Mouse (Mus musculus): ENCODE results near the gene Aar2. TPM values are rescaled to one million over a fixed set of nuclear protein-coding genes. Genes with fewer than 3 reads are reported as not detected.

Gene Aar2
- total RNA-seq, 1 experiment, result 23.0 TPM

DNA sequence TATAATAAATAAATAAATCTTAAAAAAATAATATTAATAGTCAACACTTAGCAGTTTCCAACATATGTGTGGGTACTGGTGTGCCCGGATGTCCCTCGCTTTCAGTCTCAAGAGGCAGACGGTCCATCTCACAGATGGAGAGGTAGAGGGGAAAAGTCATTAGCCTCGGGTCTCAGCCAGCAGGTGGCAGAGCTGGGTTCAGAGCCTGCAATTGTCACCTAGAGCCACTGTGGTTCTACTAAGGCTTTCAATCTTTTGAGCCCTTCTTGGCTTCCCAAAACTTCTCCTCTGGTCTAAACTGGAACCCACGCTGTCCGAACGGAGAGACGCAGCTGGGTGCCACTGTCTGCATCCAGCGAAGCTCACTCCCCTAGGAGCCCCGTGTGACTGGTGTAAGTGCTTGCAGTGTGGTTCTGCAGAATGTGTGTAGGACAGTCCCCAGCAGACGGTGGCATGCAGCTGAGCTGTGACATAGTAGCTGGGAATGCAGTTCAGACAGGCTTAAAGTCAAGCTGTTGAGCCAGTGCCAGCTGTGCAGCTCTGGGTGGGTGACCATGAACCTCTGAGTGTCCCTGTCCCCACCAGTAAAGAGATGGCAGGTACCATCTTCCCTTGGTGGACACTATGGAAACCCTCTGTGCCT is 36.9 kb downstream of the Aar2 start:
- peak; percentile 13 for DNase-seq (ENCODE audit: low read depth, low spot score)
- no peak overlapping the region for H3K27ac ChIP-seq (ENCODE audit: insufficient read depth, low read depth, low read length, poor library complexity, severe bottlenecking)
- in situ Hi-C loops (cut with MboI; ENCODE audit: low sequenced_read_pairs in 2 of 2, unreplicated experiment in 2 of 2), result no loop called here

GRCm38 (mm10) chr2:156584797-156585471 is 37.5 kb downstream of the Aar2 start:
- no peak for TF ChIP-seq CHD2 (IDR thresholded peaks at IDR 0.05; ENCODE audit: low read depth, low read length)
- Histone ChIP-seq H3K27ac (ENCODE audit: insufficient read depth, low read depth, low read length, poor library complexity, severe bottlenecking) (no peak overlapping the region), H3K9ac (ENCODE audit: insufficient read depth, low read depth, low read length, poor library complexity, severe bottlenecking) (no peak overlapping the region), H3K36me3 (ENCODE audit: control insufficient read depth, insufficient read depth, low read length, poor library complexity, severe bottlenecking) (no peaks in the 10 kb centered on the region), H3K4me1 (ENCODE audit: control insufficient read depth in 2 of 2, insufficient read depth in 2 of 2, low read length in 2 of 2, poor library complexity in 1 of 2) (peaks cover 0 to 2% of the 10 kb centered on the region in 2 experiments; a peak in 1 of 4 replicates), H3K4me3 (ENCODE audit: insufficient read depth in 1 of 2, low read depth in 1 of 2, low read length in 2 of 2, poor library complexity in 1 of 2, severe bottlenecking in 1 of 2) (no peak overlapping the region), H3K9me3 (ENCODE audit: control insufficient read depth, insufficient read depth, low read depth, low read length) (no peaks in the 10 kb centered on the region)
- DNase-seq (ENCODE audit: low read depth, low spot score), result no peak
- in situ Hi-C loops (cut with MboI; ENCODE audit: low sequenced_read_pairs in 2 of 2, unreplicated experiment in 2 of 2), result no loop called here

More for the DNA sequence above, 36.9 kb downstream of the Aar2 start:
- H3K4me1 ChIP-seq (ENCODE audit: control insufficient read depth in 2 of 2, insufficient read depth in 2 of 2, low read length in 2 of 2, poor library complexity in 1 of 2), result peaks cover 0 to 2% of the 10 kb centered on the region in 2 experiments; a peak in 1 of 4 replicates
- H3K4me3 ChIP-seq (ENCODE audit: insufficient read depth in 1 of 2, low read depth in 1 of 2, low read length in 2 of 2, poor library complexity in 1 of 2, severe bottlenecking in 1 of 2), result no peak overlapping the region
- H3K9me3 ChIP-seq (ENCODE audit: control insufficient read depth, insufficient read depth, low read depth, low read length), result no peaks in the 10 kb centered on the region
- no peaks in the 10 kb centered on the region for H3K36me3 ChIP-seq (ENCODE audit: control insufficient read depth, insufficient read depth, low read length, poor library complexity, severe bottlenecking)
- peak; percentile 30; the same call in 1 of the 2 replicates for TF ChIP-seq ZC3H11A (IDR thresholded peaks at IDR 0.05; ENCODE audit: borderline replicate concordance, low read depth, low read length)
- no peak for TF ChIP-seq ZNF384 (IDR thresholded peaks at IDR 0.05; ENCODE audit: low read depth, low read length)
- no peak overlapping the region for H3K9ac ChIP-seq (ENCODE audit: insufficient read depth, low read depth, low read length, poor library complexity, severe bottlenecking)

- in situ Hi-C loops (cut with MboI; ENCODE audit: low sequenced_read_pairs in 2 of 2, unreplicated experiment in 2 of 2), result no loop called here
- H3K4me1 ChIP-seq (ENCODE audit: control insufficient read depth in 2 of 2, insufficient read depth in 2 of 2, low read length in 2 of 2, poor library complexity in 1 of 2), result peaks cover 0 to 2% of the 10 kb centered on the region in 2 experiments; a peak in 1 of 4 replicates
Observed at GRCm38 (mm10) chr2:156589481-156589880, 42.1 kb downstream of the Aar2 start.

GRCm38 (mm10) chr2:156594987-156595490 is 47.7 kb downstream of the Aar2 start:
- no peak for DNase-seq (ENCODE audit: low read depth, low spot score)
- in situ Hi-C loops (cut with MboI; ENCODE audit: low sequenced_read_pairs in 2 of 2, unreplicated experiment in 2 of 2), result no loop called here
- Histone ChIP-seq H3K36me3 (ENCODE audit: control insufficient read depth, insufficient read depth, low read length, poor library complexity, severe bottlenecking) (no peaks in the 10 kb centered on the region), H3K9me3 (ENCODE audit: control insufficient read depth, insufficient read depth, low read depth, low read length) (no peaks in the 10 kb centered on the region), H3K9ac (ENCODE audit: insufficient read depth, low read depth, low read length, poor library complexity, severe bottlenecking) (no peak overlapping the region), H3K4me3 (ENCODE audit: insufficient read depth in 1 of 2, low read depth in 1 of 2, low read length in 2 of 2, poor library complexity in 1 of 2, severe bottlenecking in 1 of 2) (no peak overlapping the region), H3K27ac (ENCODE audit: insufficient read depth, low read depth, low read length, poor library complexity, severe bottlenecking) (no peak overlapping the region), H3K4me1 (ENCODE audit: control insufficient read depth in 2 of 2, insufficient read depth in 2 of 2, low read length in 2 of 2, poor library complexity in 1 of 2) (no peaks in the 10 kb centered on the region)
- TF ChIP-seq ZC3H11A (IDR thresholded peaks at IDR 0.05; ENCODE audit: borderline replicate concordance, low read depth, low read length) (no peak), ZNF384 (IDR thresholded peaks at IDR 0.05; ENCODE audit: low read depth, low read length) (no peak), CHD2 (IDR thresholded peaks at IDR 0.05; ENCODE audit: low read depth, low read length) (no peak), HCFC1 (IDR thresholded peaks at IDR 0.05; ENCODE audit: borderline replicate concordance, insufficient read depth, low read length) (no peak)

More at GRCm38 (mm10) chr2:156589481-156589880, 42.1 kb downstream of the Aar2 start:
- no peak overlapping the region for H3K4me3 ChIP-seq (ENCODE audit: insufficient read depth in 1 of 2, low read depth in 1 of 2, low read length in 2 of 2, poor library complexity in 1 of 2, severe bottlenecking in 1 of 2)
- H3K27ac ChIP-seq (ENCODE audit: insufficient read depth, low read depth, low read length, poor library complexity, severe bottlenecking), result no peak overlapping the region
- H3K9ac ChIP-seq (ENCODE audit: insufficient read depth, low read depth, low read length, poor library complexity, severe bottlenecking), result no peak overlapping the region
- no peaks in the 10 kb centered on the region for H3K9me3 ChIP-seq (ENCODE audit: control insufficient read depth, insufficient read depth, low read depth, low read length)
- no peaks in the 10 kb centered on the region for H3K36me3 ChIP-seq (ENCODE audit: control insufficient read depth, insufficient read depth, low read length, poor library complexity, severe bottlenecking)
- TF ChIP-seq ZNF384 (IDR thresholded peaks at IDR 0.05; ENCODE audit: low read depth, low read length) (no peak), ZC3H11A (IDR thresholded peaks at IDR 0.05; ENCODE audit: borderline replicate concordance, low read depth, low read length) (no peak), MAFK (IDR thresholded peaks at IDR 0.05; ENCODE audit: insufficient read depth, low read depth, low read length) (no peak), CHD2 (IDR thresholded peaks at IDR 0.05; ENCODE audit: low read depth, low read length) (no peak), HCFC1 (IDR thresholded peaks at IDR 0.05; ENCODE audit: borderline replicate concordance, insufficient read depth, low read length) (no peak)
- no peak for DNase-seq (ENCODE audit: low read depth, low spot score)
